ENCODE assay signal across 9 mouse cellular contexts in the genomic region with DNA sequence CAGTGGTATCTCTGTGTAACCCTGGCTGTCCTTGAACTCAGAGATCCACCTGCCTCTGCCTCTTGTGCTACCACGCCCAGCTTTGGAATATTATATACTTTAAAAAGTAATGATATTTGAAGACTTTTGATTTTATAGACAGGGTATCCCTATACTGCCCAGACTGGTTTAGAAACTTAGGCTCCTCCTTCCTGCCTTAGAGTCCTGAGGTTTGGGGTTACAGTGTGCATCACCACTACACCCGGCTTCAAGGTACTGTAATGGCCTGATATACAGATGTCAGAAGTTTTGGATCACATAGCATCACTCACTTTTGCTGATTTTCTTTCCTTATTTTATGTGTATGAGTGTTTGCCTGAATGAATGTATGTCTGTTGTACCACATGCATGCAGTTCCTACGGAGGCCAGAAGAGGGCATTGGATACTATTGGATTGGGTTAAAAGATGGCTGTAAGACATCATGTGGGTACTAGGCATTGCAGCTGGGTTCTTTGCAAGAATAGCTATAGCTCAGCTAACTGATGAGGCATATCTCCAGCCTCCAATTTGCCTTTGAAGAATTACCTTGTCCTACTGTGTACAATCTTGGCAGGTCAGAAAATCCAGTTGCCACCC. TPM values are rescaled to one million over a fixed set of nuclear protein-coding genes. Genes with fewer than 3 reads are reported as not detected.
DNase-seq lines count a peak whose midpoint lies in the region; ATAC-seq and TF ChIP-seq lines count a peak whose summit lies in the region.
"Had no signal": no experiment of that assay in that cellular context is flagged by ENCODE, and none has a peak within 500 bp of the region (broad histone marks: within the 10 kb centered on the region; RNA-seq: fewer than 3 reads in every experiment).

No protein-coding gene starts in this region.

- H3K27ac ChIP-seq in kidney, embryonic 16.5 days (ENCODE audit: low read length) = no peak overlapping the region

- no peaks in the 10 kb centered on the region for H3K27me3 ChIP-seq in kidney, embryonic 16.5 days (ENCODE audit: insufficient read depth, low read length)
- no peaks in the 10 kb centered on the region for H3K27me3 ChIP-seq in G1E (ENCODE audit: insufficient read depth, low read length)

- H3K4me1 ChIP-seq in kidney, embryonic 16.5 days (ENCODE audit: insufficient read depth, low read length) = peaks cover 28% of the 10 kb centered on the region
- peaks cover 21% of the 10 kb centered on the region for H3K4me1 ChIP-seq in G1E (ENCODE audit: insufficient read depth, low read depth, low read length)

- peak; percentile 85 for TF ChIP-seq CTCF in G1E (IDR thresholded peaks at IDR 0.05; ENCODE audit: low read depth, low read length)

- 62% methylated on average over 3 of the region's 3 CpGs for WGBS in kidney, embryonic 16.5 days

- no peak overlapping the region for H3K4me3 ChIP-seq in kidney, embryonic 16.5 days (ENCODE audit: low read length)
- H3K4me3 ChIP-seq in G1E (ENCODE audit: low read depth, low read length) = no peak overlapping the region
- H3K4me3 ChIP-seq: myocyte had no signal

- 0 out of 2 replicates have a peak, but pooled peaks cover 4% of the 10 kb centered on the region for H3K36me3 ChIP-seq in kidney, embryonic 16.5 days (ENCODE audit: insufficient read depth, low read length)
- peaks cover 46% of the 10 kb centered on the region for H3K36me3 ChIP-seq in G1E (replicated peaks)

- H3K9ac ChIP-seq in kidney, embryonic 16.5 days (replicated peaks; ENCODE audit: low read length) = no peak overlapping the region

- no peak for ATAC-seq in kidney, embryonic 16.5 days (ENCODE audit: low FRiP score, low TSS enrichment)
- ATAC-seq in G1E (ENCODE audit: extremely low read depth, insufficient number of reproducible peaks, low FRiP score, poor library complexity, severe bottlenecking) = no peak
- ATAC-seq in monocyte, adult 5-6 weeks (replicated peaks; ENCODE audit: insufficient number of reproducible peaks, low FRiP score, low TSS enrichment, poor library complexity, severe bottlenecking) = peak; percentile 77
- ATAC-seq in frontal cortex, adult (ENCODE audit: low TSS enrichment) = no peak

- no peaks in the 10 kb centered on the region for H3K9me3 ChIP-seq in kidney, embryonic 16.5 days (ENCODE audit: low read length)
- H3K9me3 ChIP-seq in G1E (replicated peaks) = no peaks in the 10 kb centered on the region

- DNase-seq in kidney, adult 18-20 months = peak; percentile 79
- DNase-seq in G1E (ENCODE audit: low spot score) (no peak), adipocyte (ENCODE audit: low spot score) (no peak)
- DNase-seq in c-Kit-positive CD71-positive TER-119-positive erythroid progenitor cells, embryonic 14.5 days (ENCODE audit: low spot score) = peak; percentile 72
- DNase-seq in kidney, postnatal 10 days = peak; percentile 75

- no peak overlapping the region for H3K4me2 ChIP-seq in kidney, embryonic 16.5 days (replicated peaks; ENCODE audit: low read depth, low read length)

RNA-seq across cellular contexts. Expression of a gene that starts 5.4 kb away (rescaled TPM):
- polyA plus RNA-seq in kidney, embryonic 16.5 days (2015; fragmentation: Nextera tagmentation; extraction: Ambion mirVana) = 134 and 148 TPM in 2 replicates
- 41.5 and 50.9 TPM in 2 replicates for total RNA-seq in G1E (2014; fragmentation: Nextera tagmentation)
- total RNA-seq in G1E (2017) = 58.2 and 64.8 TPM in 2 replicates
- polyA plus RNA-seq in G1E (2012) = 1.8 and 2.2 TPM in 2 replicates
- total RNA-seq in monocyte, adult 5-6 weeks (2017) = 43.5 to 45.1 TPM (median 44.4 TPM) in 3 replicates

RNA-seq across cellular contexts. Expression of a gene that starts 44.6 kb away (rescaled TPM):
- 192 and 194 TPM in 2 replicates for polyA plus RNA-seq in kidney, embryonic 16.5 days (2015; fragmentation: Nextera tagmentation; extraction: Ambion mirVana)
- total RNA-seq in G1E (2014; fragmentation: Nextera tagmentation) (222 and 278 TPM in 2 replicates), G1E (2017) (264 and 337 TPM in 2 replicates)
- polyA plus RNA-seq in G1E (2012) = 311 and 532 TPM in 2 replicates
- total RNA-seq in monocyte, adult 5-6 weeks (2017) = 172 to 282 TPM (median 279 TPM) in 3 replicates

RNA-seq across cellular contexts. Expression of a gene that starts 44.7 kb away (rescaled TPM):
- polyA plus RNA-seq in kidney, embryonic 16.5 days (2015; fragmentation: Nextera tagmentation; extraction: Ambion mirVana) = 10.9 and 13.9 TPM in 2 replicates
- total RNA-seq in G1E (2014; fragmentation: Nextera tagmentation) (18.3 and 28.3 TPM in 2 replicates), G1E (2017) (18.8 and 22.9 TPM in 2 replicates)
- polyA plus RNA-seq in G1E (2012) = 0.61 and 0.90 TPM in 2 replicates
- 7.1 to 12.2 TPM (median 7.6 TPM) in 3 replicates for total RNA-seq in monocyte, adult 5-6 weeks (2017)

RNA-seq across cellular contexts. Expression of a gene that starts 52.8 kb away (rescaled TPM):
- 1.3 and 3.4 TPM in 2 replicates for polyA plus RNA-seq in kidney, embryonic 16.5 days (2015; fragmentation: Nextera tagmentation; extraction: Ambion mirVana)
- total RNA-seq in G1E (2014; fragmentation: Nextera tagmentation) (not detected in 2 replicates), G1E (2017) (0.49 TPM in 1 of 2 replicates, not detected in the other)
- not detected in 2 replicates for polyA plus RNA-seq in G1E (2012)
- 0.19 to 0.43 TPM in 2 of 3 replicates, not detected in the other for total RNA-seq in monocyte, adult 5-6 weeks (2017)

Comparison
In these comparisons a context has a peak if more than half of its experiments do, and no peak if none do; other contexts are left out.
1. DNase-seq: peak in kidney, adult 18-20 months (single experiment), c-Kit-positive CD71-positive TER-119-positive erythroid progenitor cells, embryonic 14.5 days (single experiment) and kidney, postnatal 10 days (single experiment); none in G1E (single experiment) and adipocyte (single experiment).